Mouse (Mus musculus): ENCODE results near the gene Ints11. TPM values are rescaled to one million over a fixed set of nuclear protein-coding genes. Genes with fewer than 3 reads are reported as not detected.

Ints11 gene
- polyA plus RNA-seq, 1 experiment from 2014 or later, result 73.1 TPM

GRCm38 (mm10) chr4:155846871-155847578 lies 22.3 kb upstream of the Ints11 start, which contains the start of gene Dvl1:
Gene Dvl1, plus strand, starts transcription at chr4:155847402.
- H3K4me2 ChIP-seq (replicated peaks; ENCODE audit: low read depth, low read length), result peak within 1 kb of the TSS; percentile 95
- H3K36me3 ChIP-seq (ENCODE audit: control insufficient read depth, insufficient read depth, low read length), result peaks cover 13% of the 10 kb centered on the region
- no peaks in the 10 kb centered on the region for H3K27me3 ChIP-seq (ENCODE audit: control insufficient read depth, insufficient read depth, low read length)
- 3% methylated on average over 45 of the region's 65 CpGs for WGBS
- peaks cover 13% of the 10 kb centered on the region for H3K4me1 ChIP-seq (ENCODE audit: control insufficient read depth, insufficient read depth, low read length)
- ATAC-seq (ENCODE audit: low FRiP score, low TSS enrichment), result peak; percentile 92
- peak within 1 kb of the TSS; percentile 85 for H3K4me3 ChIP-seq (ENCODE audit: low read length)
- H3K27ac ChIP-seq (ENCODE audit: low read depth, low read length), result no peak within 1 kb of the TSS
- H3K9me3 ChIP-seq (ENCODE audit: control insufficient read depth, low read length), result no peaks in the 10 kb centered on the region
- peak within 1 kb of the TSS; percentile 84 for H3K9ac ChIP-seq (ENCODE audit: low read depth, low read length)

GRCm38 (mm10) chr4:155847591-155848352 lies 21.6 kb upstream of the Ints11 start:
- WGBS, result 1% methylated on average over 45 of the region's 69 CpGs
- H3K27ac ChIP-seq (ENCODE audit: low read depth, low read length), result no peak overlapping the region
- H3K9ac ChIP-seq (ENCODE audit: low read depth, low read length), result peak overlapping the region; percentile 84
- peaks cover 7% of the 10 kb centered on the region for H3K36me3 ChIP-seq (ENCODE audit: control insufficient read depth, insufficient read depth, low read length)
- peak; percentile 20 for ATAC-seq (ENCODE audit: low FRiP score, low TSS enrichment)
- peaks cover 13% of the 10 kb centered on the region for H3K4me1 ChIP-seq (ENCODE audit: control insufficient read depth, insufficient read depth, low read length)
- no peaks in the 10 kb centered on the region for H3K9me3 ChIP-seq (ENCODE audit: control insufficient read depth, low read length)
- peak overlapping the region; percentile 85 for H3K4me3 ChIP-seq (ENCODE audit: low read length)
- peak overlapping the region; percentile 95 for H3K4me2 ChIP-seq (replicated peaks; ENCODE audit: low read depth, low read length)
- no peaks in the 10 kb centered on the region for H3K27me3 ChIP-seq (ENCODE audit: control insufficient read depth, insufficient read depth, low read length)

- Histone ChIP-seq H3K4me2 (replicated peaks; ENCODE audit: low read depth, low read length) (peak overlapping the region; percentile 95), H3K4me3 (ENCODE audit: low read length) (peak overlapping the region; percentile 85), H3K4me1 (ENCODE audit: control insufficient read depth, insufficient read depth, low read length) (peaks cover 13% of the 10 kb centered on the region), H3K9me3 (ENCODE audit: control insufficient read depth, low read length) (no peaks in the 10 kb centered on the region), H3K9ac (ENCODE audit: low read depth, low read length) (peak overlapping the region; percentile 84), H3K36me3 (ENCODE audit: control insufficient read depth, insufficient read depth, low read length) (no peaks in the 10 kb centered on the region; the same call in 1 of the 2 replicates), H3K27me3 (ENCODE audit: control insufficient read depth, insufficient read depth, low read length) (no peaks in the 10 kb centered on the region), H3K27ac (ENCODE audit: low read depth, low read length) (no peak overlapping the region)
- no peak for ATAC-seq (ENCODE audit: low FRiP score, low TSS enrichment)
- 55% methylated on average over 7 of the region's 7 CpGs for WGBS
These were observed 20.8 kb upstream of the Ints11 start for GRCm38 (mm10) chr4:155848434-155849095.

GRCm38 (mm10) chr4:155849391-155849790 lies 20.0 kb upstream of the Ints11 start:
- 89% methylated on average over 2 of the region's 2 CpGs for WGBS

GRCm38 (mm10) chr4:155849792-155850451 lies 19.4 kb upstream of the Ints11 start:
- H3K4me2 ChIP-seq (replicated peaks; ENCODE audit: low read depth, low read length), result no peak overlapping the region
- 89% methylated on average over 3 of the region's 3 CpGs for WGBS
- H3K27ac ChIP-seq (ENCODE audit: low read depth, low read length), result no peak overlapping the region
- no peaks in the 10 kb centered on the region for H3K9me3 ChIP-seq (ENCODE audit: control insufficient read depth, low read length)
- H3K4me1 ChIP-seq (ENCODE audit: control insufficient read depth, insufficient read depth, low read length), result peaks cover 13% of the 10 kb centered on the region
- H3K9ac ChIP-seq (ENCODE audit: low read depth, low read length), result no peak overlapping the region
- ATAC-seq (ENCODE audit: low FRiP score, low TSS enrichment), result no peak
- peaks cover 6% of the 10 kb centered on the region; the same call in 1 of the 2 replicates for H3K36me3 ChIP-seq (ENCODE audit: control insufficient read depth, insufficient read depth, low read length)
- no peak overlapping the region for H3K4me3 ChIP-seq (ENCODE audit: low read length)
- H3K27me3 ChIP-seq (ENCODE audit: control insufficient read depth, insufficient read depth, low read length), result no peaks in the 10 kb centered on the region

More at GRCm38 (mm10) chr4:155849391-155849790, 20.0 kb upstream of the Ints11 start:
- Histone ChIP-seq H3K4me2 (replicated peaks; ENCODE audit: low read depth, low read length) (no peak overlapping the region), H3K4me3 (ENCODE audit: low read length) (no peak overlapping the region), H3K9ac (ENCODE audit: low read depth, low read length) (no peak overlapping the region), H3K27ac (ENCODE audit: low read depth, low read length) (no peak overlapping the region), H3K4me1 (ENCODE audit: control insufficient read depth, insufficient read depth, low read length) (peaks cover 13% of the 10 kb centered on the region), H3K36me3 (ENCODE audit: control insufficient read depth, insufficient read depth, low read length) (peaks cover 2% of the 10 kb centered on the region; the same call in 1 of the 2 replicates), H3K9me3 (ENCODE audit: control insufficient read depth, low read length) (no peaks in the 10 kb centered on the region), H3K27me3 (ENCODE audit: control insufficient read depth, insufficient read depth, low read length) (no peaks in the 10 kb centered on the region)
- no peak for ATAC-seq (ENCODE audit: low FRiP score, low TSS enrichment)

- H3K27me3 ChIP-seq (ENCODE audit: control insufficient read depth, insufficient read depth, low read length), result no peaks in the 10 kb centered on the region
- peaks cover 21% of the 10 kb centered on the region for H3K36me3 ChIP-seq (ENCODE audit: control insufficient read depth, insufficient read depth, low read length)
- WGBS, result 83% methylated on average over 3 of the region's 3 CpGs
- no peak overlapping the region for H3K9ac ChIP-seq (ENCODE audit: low read depth, low read length)
- no peak overlapping the region for H3K27ac ChIP-seq (ENCODE audit: low read depth, low read length)
- peaks cover 13% of the 10 kb centered on the region for H3K4me1 ChIP-seq (ENCODE audit: control insufficient read depth, insufficient read depth, low read length)
- no peak overlapping the region for H3K4me3 ChIP-seq (ENCODE audit: low read length)
- H3K4me2 ChIP-seq (replicated peaks; ENCODE audit: low read depth, low read length), result no peak overlapping the region
- H3K9me3 ChIP-seq (ENCODE audit: control insufficient read depth, low read length), result no peaks in the 10 kb centered on the region
- ATAC-seq (ENCODE audit: low FRiP score, low TSS enrichment), result no peak
These were observed 18.0 kb upstream of the Ints11 start for GRCm38 (mm10) chr4:155851368-155851767.

GRCm38 (mm10) chr4:155851951-155852411 lies 17.4 kb upstream of the Ints11 start:
- 74% methylated on average over 2 of the region's 2 CpGs for WGBS
- Histone ChIP-seq H3K4me2 (replicated peaks; ENCODE audit: low read depth, low read length) (no peak overlapping the region), H3K27me3 (ENCODE audit: control insufficient read depth, insufficient read depth, low read length) (no peaks in the 10 kb centered on the region), H3K9ac (ENCODE audit: low read depth, low read length) (no peak overlapping the region), H3K4me3 (ENCODE audit: low read length) (no peak overlapping the region), H3K27ac (ENCODE audit: low read depth, low read length) (no peak overlapping the region), H3K4me1 (ENCODE audit: control insufficient read depth, insufficient read depth, low read length) (peaks cover 13% of the 10 kb centered on the region), H3K9me3 (ENCODE audit: control insufficient read depth, low read length) (no peaks in the 10 kb centered on the region), H3K36me3 (ENCODE audit: control insufficient read depth, insufficient read depth, low read length) (peaks cover 26% of the 10 kb centered on the region)
- ATAC-seq (ENCODE audit: low FRiP score, low TSS enrichment), result no peak

GRCm38 (mm10) chr4:155853421-155853820 lies 15.9 kb upstream of the Ints11 start:
- peaks cover 37% of the 10 kb centered on the region for H3K36me3 ChIP-seq (ENCODE audit: control insufficient read depth, insufficient read depth, low read length)
- no peak for ATAC-seq (ENCODE audit: low FRiP score, low TSS enrichment)
- peaks cover 8% of the 10 kb centered on the region for H3K4me1 ChIP-seq (ENCODE audit: control insufficient read depth, insufficient read depth, low read length)
- WGBS, result 88% methylated on average over 9 of the region's 9 CpGs
- H3K4me2 ChIP-seq (replicated peaks; ENCODE audit: low read depth, low read length), result no peak overlapping the region
- H3K27me3 ChIP-seq (ENCODE audit: control insufficient read depth, insufficient read depth, low read length), result no peaks in the 10 kb centered on the region
- H3K9ac ChIP-seq (ENCODE audit: low read depth, low read length), result no peak overlapping the region
- no peak overlapping the region for H3K4me3 ChIP-seq (ENCODE audit: low read length)
- H3K27ac ChIP-seq (ENCODE audit: low read depth, low read length), result no peak overlapping the region
- H3K9me3 ChIP-seq (ENCODE audit: control insufficient read depth, low read length), result no peaks in the 10 kb centered on the region

Measured in kidney, embryonic 14.5 days (tissue).